Comparison of ENCODE assay signal across 9 mouse cellular contexts in genomic region chr6:118065837-118066198, GRCm38 (mm10). TPM values are rescaled to one million over a fixed set of nuclear protein-coding genes. Genes with fewer than 3 reads are reported as not detected.
A peak's percentile ranks its signal among the peaks of the same experiment; 100 is the strongest.
DNase-seq lines count a peak whose midpoint lies in the region; ATAC-seq and TF ChIP-seq lines count a peak whose summit lies in the region.
"Had no signal": no experiment of that assay in that cellular context is flagged by ENCODE, and none has a peak within 500 bp of the region (broad histone marks: within the 10 kb centered on the region; RNA-seq: fewer than 3 reads in every experiment).

No protein-coding gene starts in this region.

- H3K27me3 ChIP-seq in heart, embryonic 11.5 days (ENCODE audit: control insufficient read depth, insufficient read depth, low read length), result peaks cover 31% of the 10 kb centered on the region
- peaks cover 3% of the 10 kb centered on the region for H3K27me3 ChIP-seq in C2C12 (ENCODE audit: control insufficient read depth, insufficient read depth, insufficient read length)
- H3K27me3 ChIP-seq in forebrain, embryonic 12.5 days, result peaks cover 45% of the 10 kb centered on the region
- peaks cover 2% of the 10 kb centered on the region for H3K27me3 ChIP-seq in liver, embryonic 14.5 days (ENCODE audit: control insufficient read depth, insufficient read depth, low read length)

- under 1% methylated on average over 12 of the region's 12 CpGs for WGBS in heart, embryonic 11.5 days (ENCODE audit: insufficient replicate concordance)
- 3% methylated on average over 12 of the region's 12 CpGs for WGBS in forebrain, embryonic 12.5 days
- WGBS in liver, embryonic 14.5 days (ENCODE audit: insufficient replicate concordance), result 4% methylated on average over 9 of the region's 12 CpGs

- H3K79me3 ChIP-seq in C2C12 (ENCODE audit: low read depth), result no peaks in the 10 kb centered on the region

- no peaks in the 10 kb centered on the region for H3K79me2 ChIP-seq in C2C12 (ENCODE audit: control insufficient read depth, insufficient read depth)

- H3K9ac ChIP-seq in heart, embryonic 11.5 days (ENCODE audit: low read depth, low read length), result peak overlapping the region; percentile 60; the same call in 1 of the 2 replicates
- H3K9ac ChIP-seq in forebrain, embryonic 12.5 days, result peak overlapping the region; percentile 60
- H3K9ac ChIP-seq in liver, embryonic 14.5 days (replicated peaks), result no peak overlapping the region

- peaks cover 16% of the 10 kb centered on the region; the same call in 1 of the 2 replicates for H3K4me1 ChIP-seq in heart, embryonic 11.5 days (ENCODE audit: control insufficient read depth, insufficient read depth, low read length)
- H3K4me1 ChIP-seq in forebrain, embryonic 12.5 days, result peaks cover 24% of the 10 kb centered on the region
- H3K4me1 ChIP-seq in liver, embryonic 14.5 days (replicated peaks; ENCODE audit: control insufficient read depth in 2 of 2, insufficient read depth in 2 of 2, low read length in 1 of 2), result peaks cover 0 to 2% of the 10 kb centered on the region in 2 experiments; a peak in 1 of 4 replicates

- no peak for TF ChIP-seq EP300 in liver, embryonic 14.5 days (IDR thresholded peaks at IDR 0.05; ENCODE audit: low read depth)

- peak; percentile 23; the same call in 1 of the 2 replicates for ATAC-seq in heart, embryonic 11.5 days (replicated peaks; ENCODE audit: insufficient number of reproducible peaks, low FRiP score, low TSS enrichment)
- peak; percentile 62 for ATAC-seq in forebrain, embryonic 12.5 days (ENCODE audit: low FRiP score)
- ATAC-seq in liver, embryonic 14.5 days (ENCODE audit: insufficient read depth), result no peak
- no peak for ATAC-seq in megakaryocyte progenitor cell, adult 5-6 weeks (replicated peaks; ENCODE audit: poor library complexity)
- no peak for ATAC-seq in monocyte, adult 5-6 weeks (replicated peaks; ENCODE audit: insufficient number of reproducible peaks, low FRiP score, low TSS enrichment, poor library complexity, severe bottlenecking)

- no peaks in the 10 kb centered on the region for H3K36me3 ChIP-seq in heart, embryonic 11.5 days (ENCODE audit: control insufficient read depth, insufficient read depth, low read length)
- no peaks in the 10 kb centered on the region for H3K36me3 ChIP-seq in C2C12 (ENCODE audit: control insufficient read depth, insufficient read depth)
- H3K36me3 ChIP-seq in forebrain, embryonic 12.5 days (replicated peaks), result no peaks in the 10 kb centered on the region
- H3K36me3 ChIP-seq in liver, embryonic 14.5 days (replicated peaks; ENCODE audit: control insufficient read depth, insufficient read depth, low read depth), result no peaks in the 10 kb centered on the region
- H3K36me3 ChIP-seq: G1E had no signal

- no peaks in the 10 kb centered on the region for H3K9me3 ChIP-seq in heart, embryonic 11.5 days (replicated peaks; ENCODE audit: control insufficient read depth, low read length)
- H3K9me3 ChIP-seq in forebrain, embryonic 12.5 days, result no peaks in the 10 kb centered on the region
- H3K9me3 ChIP-seq in liver, embryonic 14.5 days (ENCODE audit: control insufficient read depth, low read length), result no peaks in the 10 kb centered on the region
- H3K9me3 ChIP-seq: G1E had no signal

- no peak overlapping the region for H3K27ac ChIP-seq in heart, embryonic 11.5 days (ENCODE audit: low read depth, low read length)
- H3K27ac ChIP-seq in forebrain, embryonic 12.5 days, result no peak overlapping the region
- no peak overlapping the region for H3K27ac ChIP-seq in liver, embryonic 14.5 days

- DNase-seq in heart, adult 11 months, result no peak
- DNase-seq in liver, embryonic 14.5 days (ENCODE audit: low read depth in 3 of 3, low spot score in 3 of 3), result no peak
- DNase-seq in adrenal gland, postnatal 14 days, result no peak

- peak overlapping the region; percentile 37 for H3ac ChIP-seq in C2C12 (ENCODE audit: control insufficient read depth, insufficient read length, low read depth)

- TF ChIP-seq CTCF in C2C12 (IDR thresholded peaks at IDR 0.05; ENCODE audit: control insufficient read depth, insufficient read depth, insufficient read length), result no peak
- TF ChIP-seq CTCF in liver, embryonic 14.5 days (IDR thresholded peaks at IDR 0.05; ENCODE audit: low read depth), result no peak

- peak overlapping the region; percentile 92 for H3K4me2 ChIP-seq in heart, embryonic 11.5 days
- peak overlapping the region; percentile 97 for H3K4me2 ChIP-seq in forebrain, embryonic 12.5 days
- peak overlapping the region; percentile 39 for H3K4me2 ChIP-seq in liver, embryonic 14.5 days (ENCODE audit: low read depth)

- H3K4me3 ChIP-seq in heart, embryonic 11.5 days (ENCODE audit: low read depth, low read length), result peak overlapping the region; percentile 54
- H3K4me3 ChIP-seq in C2C12 (ENCODE audit: insufficient read depth, poor library complexity, severe bottlenecking), result no peak overlapping the region
- peak overlapping the region; percentile 49 for H3K4me3 ChIP-seq in forebrain, embryonic 12.5 days (replicated peaks)
- peak overlapping the region in 1 of 2 experiments; percentile 0; a peak in 1 of 4 replicates for H3K4me3 ChIP-seq in liver, embryonic 14.5 days (ENCODE audit: insufficient read depth in 1 of 2, low read depth in 2 of 2, low read length in 2 of 2)

TF ChIP-seq in C2C12, 6 proteins besides CTCF, POLR2A, EP300 and RAD21:
- TF ChIP-seq MAX (IDR thresholded peaks at IDR 0.05) (no peak), USF1 (IDR thresholded peaks at IDR 0.05; ENCODE audit: low read depth) (no peak), MYOG (IDR thresholded peaks at IDR 0.05; ENCODE audit: control insufficient read depth, extremely low read depth, insufficient read length) (no peak), CEBPB (IDR thresholded peaks at IDR 0.05; ENCODE audit: low read depth) (no peak), MYOD1 (IDR thresholded peaks at IDR 0.05; ENCODE audit: control insufficient read depth, insufficient read length, low read depth) (no peak), FOSL1 (IDR thresholded peaks at IDR 0.05; ENCODE audit: insufficient read depth, low read length, poor library complexity, severe bottlenecking) (no peak)

RNA-seq across cellular contexts. Expression of gene Rasgef1a, which starts 54.6 kb away (rescaled TPM):
- polyA plus RNA-seq in heart, embryonic 11.5 days (2014; fragmentation: Nextera tagmentation; extraction: Ambion mirVana), result 0.30 and 0.49 TPM in 2 replicates
- polyA plus RNA-seq in C2C12 (2012; fragmentation: generic; extraction: Trizol), result 0.09 TPM
- polyA plus RNA-seq in forebrain, embryonic 12.5 days (2016; fragmentation: Nextera tagmentation; extraction: Ambion mirVana), result 0.33 and 0.49 TPM in 2 replicates
- 0.04 TPM in 2 replicates for polyA plus RNA-seq in liver, embryonic 14.5 days (2012; rRNA removed)
- polyA plus RNA-seq in liver, embryonic 14.5 days (2014; fragmentation: Nextera tagmentation; extraction: Ambion mirVana), result not detected in 2 replicates
- total RNA-seq in adrenal gland, postnatal 14 days (2021), result 0.19 and 0.64 TPM in 2 replicates
- 0.07 TPM in 1 of 2 replicates, not detected in the other for total RNA-seq in megakaryocyte progenitor cell, adult 5-6 weeks (2015)
- 0.17 TPM in 1 of 2 replicates, not detected in the other for total RNA-seq in megakaryocyte progenitor cell, adult 5-6 weeks (2017)
- 1.0 to 4.4 TPM (median 1.7 TPM) in 3 replicates for total RNA-seq in monocyte, adult 5-6 weeks (2017)
- polyA plus RNA-seq: G1E had no signal

Comparison
In these comparisons a context has a peak if more than half of its experiments do, and no peak if none do; other contexts are left out.
1. ATAC-seq: peak in heart, embryonic 11.5 days (single experiment) and forebrain, embryonic 12.5 days (single experiment); none in liver, embryonic 14.5 days (single experiment), megakaryocyte progenitor cell, adult 5-6 weeks (single experiment) and monocyte, adult 5-6 weeks (single experiment).
2. H3K4me2 ChIP-seq: peak in every context shown above with its lines; median percentile 97 in forebrain, embryonic 12.5 days; 92 in heart, embryonic 11.5 days; 39 in liver, embryonic 14.5 days.